Mouse (Mus musculus) stomach, embryonic 15.5 days (tissue): ENCODE results near the gene Fgd3. TPM values are rescaled to one million over a fixed set of nuclear protein-coding genes. Genes with fewer than 3 reads are reported as not detected.

Source experiments
- ATAC-seq: fragments of 200-750 bp; cut with Nextera tagmentation; 2 replicates; pipeline ENCODE4 v1.8.0; 2017; ENCODE audit warnings: low read depth, moderate number of reproducible peaks, moderate TSS enrichment; ENCODE audit not compliant: insufficient read depth, low FRiP score
- H3K27ac ChIP-seq: fragments of 300-500 bp; sonication (generic); 2 replicates; pipeline ENCODE4 v1.5.1; 2015; ENCODE audit warnings: mild to moderate bottlenecking, inconsistent platforms
- H3K27me3 ChIP-seq: fragments of 300-500 bp; sonication (generic); replicated peaks from 2 replicates; pipeline ENCODE4 v1.6.1; 2015; ENCODE audit warnings: inconsistent platforms
- H3K36me3 ChIP-seq: fragments of 300-500 bp; sonication (generic); 2 replicates; pipeline ENCODE4 v1.6.1; 2015; ENCODE audit warnings: inconsistent platforms
- H3K4me1 ChIP-seq: fragments of 300-500 bp; sonication (generic); 2 replicates; pipeline ENCODE4 v1.6.1; 2015; ENCODE audit warnings: inconsistent platforms
- H3K4me2 ChIP-seq: fragments of 300-500 bp; sonication (generic); 2 replicates; pipeline ENCODE4 v1.6.1; 2015; ENCODE audit warnings: mild to moderate bottlenecking, inconsistent platforms
- H3K4me3 ChIP-seq: fragments of 300-500 bp; sonication (generic); replicated peaks from 2 replicates; pipeline ENCODE4 v1.5.1; 2015; ENCODE audit warnings: inconsistent platforms
- H3K9ac ChIP-seq: fragments of 300-500 bp; sonication (generic); 2 replicates; pipeline ENCODE4 v1.6.1; 2015; ENCODE audit warnings: inconsistent platforms
- H3K9me3 ChIP-seq: fragments of 300-500 bp; sonication (generic); 2 replicates; pipeline ENCODE4 v1.6.1; 2016; ENCODE audit warnings: inconsistent platforms
- WGBS: fragments of 180-500 bp; shearing (Covaris S2); methylation state at CpG from one replicate; pipeline ENCODE4 v1.1.7; 2015; 5-methylcytosine and 5-hydroxymethylcytosine counted together
- polyA plus RNA-seq: library from polyadenylated mRNA; unstranded; fragments of >200 nt; fragmentation: Nextera tagmentation; extraction: Ambion mirVana; gene quantifications from 2 replicates; pipeline ENCODE4 v1.2.1, GENCODE M21; 2015

Gene Fgd3
- polyA plus RNA-seq, 1 experiment from 2014 or later, result 0.65 TPM

DNA sequence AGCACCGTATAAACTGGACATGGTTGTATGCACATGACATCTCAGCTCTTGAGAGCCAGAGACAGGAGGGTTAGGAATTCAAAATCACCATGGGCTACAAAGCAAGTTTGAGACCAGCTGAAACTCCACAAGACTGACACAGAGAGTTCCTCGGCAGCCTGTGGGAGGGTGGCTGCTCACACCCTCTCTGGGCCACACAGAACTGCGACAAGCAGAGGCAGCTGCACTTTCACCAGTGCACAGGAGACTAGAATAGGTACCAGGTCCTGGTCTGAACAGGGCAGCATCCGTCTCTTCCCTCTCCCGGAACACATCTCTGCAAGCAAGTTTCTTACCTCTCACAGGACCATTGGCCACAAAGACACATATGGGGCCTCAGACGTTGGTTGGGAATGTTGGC, 2.6 kb downstream of the Fgd3 start:
- Histone ChIP-seq H3K27ac (no peak overlapping the region), H3K9ac (no peak overlapping the region), H3K36me3 (no peaks in the 10 kb centered on the region), H3K4me3 (no peak overlapping the region), H3K4me2 (no peak overlapping the region), H3K9me3 (no peaks in the 10 kb centered on the region), H3K4me1 (peaks cover 6% of the 10 kb centered on the region), H3K27me3 (no peaks in the 10 kb centered on the region)
- ATAC-seq, result no peak
- WGBS, result 71% methylated on average over 6 of the region's 6 CpGs

DNA sequence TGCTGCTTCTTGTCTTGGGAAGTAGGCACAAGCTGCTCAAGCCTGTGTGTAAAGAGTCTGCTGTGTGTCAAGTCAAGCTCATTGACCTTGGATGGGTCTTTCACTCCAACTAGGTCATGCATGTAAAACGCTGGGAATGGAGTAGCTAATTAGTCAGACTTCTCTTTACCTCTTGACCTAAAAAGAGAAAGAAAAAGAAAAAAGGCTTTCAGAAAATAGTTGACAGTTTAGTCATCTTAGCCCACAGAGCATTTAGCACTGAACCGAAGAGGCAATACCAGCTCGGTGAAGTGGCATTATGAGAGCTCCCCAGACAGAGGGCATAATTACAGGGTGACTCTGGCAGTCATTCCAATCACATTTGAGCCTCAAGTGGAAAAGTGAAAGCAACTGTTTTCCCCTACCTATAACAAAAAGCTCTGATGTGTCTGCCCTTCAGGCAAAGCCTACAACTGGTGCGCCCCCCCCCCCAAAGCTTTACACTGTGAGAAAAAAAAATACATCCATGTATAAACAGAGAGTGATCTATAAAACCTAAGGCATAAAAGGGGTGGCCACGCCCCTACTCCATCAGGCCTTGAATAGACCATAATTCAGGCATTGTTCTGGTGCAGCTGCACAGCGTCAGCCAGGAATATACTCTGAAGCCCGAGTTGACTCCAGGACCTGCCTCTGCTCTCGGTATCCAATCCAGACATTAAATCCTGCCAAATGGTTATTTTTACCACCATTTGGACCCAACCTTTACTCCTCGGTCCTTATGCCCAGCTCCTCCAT, 3.5 kb downstream of the Fgd3 start:
- Histone ChIP-seq H3K27me3 (no peaks in the 10 kb centered on the region), H3K9ac (no peak overlapping the region), H3K9me3 (no peaks in the 10 kb centered on the region), H3K4me2 (no peak overlapping the region), H3K4me3 (no peak overlapping the region), H3K4me1 (peaks cover 6% of the 10 kb centered on the region), H3K27ac (no peak overlapping the region), H3K36me3 (no peaks in the 10 kb centered on the region)
- no peak for ATAC-seq
- WGBS, result 41% methylated on average over 9 of the region's 9 CpGs

DNA sequence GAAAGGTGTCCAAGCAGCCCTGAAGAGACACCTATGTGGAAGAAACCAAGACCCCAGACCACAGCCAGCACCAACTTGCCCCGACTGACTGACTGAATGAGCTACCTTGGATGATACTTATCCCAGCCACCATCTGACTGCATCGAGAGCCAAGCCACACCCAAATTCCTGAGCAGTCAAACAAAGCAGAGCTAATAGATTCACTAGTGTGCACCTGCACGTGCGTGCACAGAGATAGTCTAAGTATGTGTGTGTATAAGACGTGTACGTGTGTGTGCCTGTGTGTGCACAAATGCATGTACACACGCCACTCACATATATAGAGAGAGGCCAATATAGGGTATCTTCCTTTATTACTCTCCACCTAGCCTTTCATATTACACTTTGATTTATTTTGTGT, 8.5 kb downstream of the Fgd3 start:
- Histone ChIP-seq H3K9ac (no peak overlapping the region), H3K9me3 (no peaks in the 10 kb centered on the region), H3K27ac (no peak overlapping the region), H3K4me2 (no peak overlapping the region), H3K36me3 (no peaks in the 10 kb centered on the region), H3K27me3 (no peaks in the 10 kb centered on the region), H3K4me1 (peaks cover 8% of the 10 kb centered on the region), H3K4me3 (no peak overlapping the region)
- ATAC-seq, result no peak
- WGBS, result 60% methylated on average over 7 of the region's 7 CpGs

DNA sequence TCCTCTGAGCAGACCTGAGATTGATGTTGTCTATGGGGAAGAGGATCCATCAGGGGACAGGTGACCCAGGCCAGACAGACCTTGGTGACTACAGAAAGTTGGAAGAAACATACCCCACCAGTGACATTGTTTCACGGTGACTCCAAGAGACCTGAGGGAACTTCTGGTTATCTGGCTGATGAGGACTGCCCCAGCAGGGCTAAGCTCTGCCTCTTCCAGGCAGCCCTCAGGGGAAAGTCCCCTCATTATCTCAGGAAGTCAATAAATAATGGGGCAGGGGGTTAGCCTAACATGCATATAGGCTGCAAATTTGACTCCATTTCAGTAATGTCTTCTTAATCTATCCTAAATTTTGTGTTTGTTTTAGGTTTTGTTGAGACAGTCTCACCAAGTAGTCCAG, 10.6 kb downstream of the Fgd3 start:
- H3K27me3 ChIP-seq, result no peaks in the 10 kb centered on the region
- no peak overlapping the region for H3K4me2 ChIP-seq
- peaks cover 10% of the 10 kb centered on the region for H3K4me1 ChIP-seq
- 71% methylated on average over 1 of the region's 1 CpGs for WGBS
- no peak overlapping the region for H3K4me3 ChIP-seq
- H3K9me3 ChIP-seq, result no peaks in the 10 kb centered on the region
- ATAC-seq, result no peak
- H3K27ac ChIP-seq, result no peak overlapping the region; the same call in 1 of the 2 replicates
- no peaks in the 10 kb centered on the region for H3K36me3 ChIP-seq
- no peak overlapping the region for H3K9ac ChIP-seq

DNA sequence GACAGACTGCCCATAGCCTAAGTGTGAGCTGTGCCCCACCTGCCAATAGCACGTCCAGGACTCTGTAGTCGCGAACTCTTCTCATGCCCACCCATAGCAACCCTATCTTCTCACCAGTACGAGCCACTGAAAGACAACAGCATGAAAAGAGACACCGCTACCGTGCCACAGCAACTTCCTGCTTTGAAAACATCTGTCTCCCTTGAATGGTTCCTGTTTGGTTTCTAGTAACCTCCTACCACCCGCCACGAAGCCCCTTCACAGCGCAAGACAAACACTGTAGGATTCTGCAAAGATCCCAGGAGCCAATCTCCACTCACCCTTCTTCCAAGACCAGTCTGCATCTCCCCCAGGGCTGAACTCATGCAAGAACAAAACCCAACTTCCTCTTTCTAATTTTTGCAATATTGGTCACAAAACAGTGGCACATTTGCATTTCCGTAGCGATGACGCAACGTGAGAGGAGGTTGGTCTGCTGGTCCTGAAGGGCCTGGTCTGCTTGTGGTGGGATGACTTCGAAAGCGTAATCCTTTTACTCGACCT, 11.2 kb downstream of the Fgd3 start:
- Histone ChIP-seq H3K27ac (0 out of 2 replicates have a peak overlapping the region, but pooled peaks have one; percentile 83), H3K27me3 (no peaks in the 10 kb centered on the region), H3K9ac (no peak overlapping the region), H3K4me1 (peaks cover 10% of the 10 kb centered on the region), H3K4me2 (no peak overlapping the region), H3K4me3 (peak overlapping the region; percentile 6; the same call in 1 of the 2 replicates), H3K36me3 (no peaks in the 10 kb centered on the region), H3K9me3 (no peaks in the 10 kb centered on the region)
- no peak for ATAC-seq
- WGBS, result 76% methylated on average over 16 of the region's 16 CpGs

- Histone ChIP-seq H3K36me3 (no peaks in the 10 kb centered on the region), H3K4me3 (no peak overlapping the region), H3K9ac (no peak overlapping the region), H3K4me1 (peaks cover 10% of the 10 kb centered on the region), H3K27me3 (no peaks in the 10 kb centered on the region), H3K27ac (peak overlapping the region; percentile 83), H3K4me2 (0 out of 2 replicates have a peak overlapping the region, but pooled peaks have one; percentile 46), H3K9me3 (no peaks in the 10 kb centered on the region)
- WGBS, result 77% methylated on average over 4 of the region's 4 CpGs
- ATAC-seq, result no peak
These were observed 11.9 kb downstream of the Fgd3 start for GRCm38 (mm10) chr13:49308206-49308605.

DNA sequence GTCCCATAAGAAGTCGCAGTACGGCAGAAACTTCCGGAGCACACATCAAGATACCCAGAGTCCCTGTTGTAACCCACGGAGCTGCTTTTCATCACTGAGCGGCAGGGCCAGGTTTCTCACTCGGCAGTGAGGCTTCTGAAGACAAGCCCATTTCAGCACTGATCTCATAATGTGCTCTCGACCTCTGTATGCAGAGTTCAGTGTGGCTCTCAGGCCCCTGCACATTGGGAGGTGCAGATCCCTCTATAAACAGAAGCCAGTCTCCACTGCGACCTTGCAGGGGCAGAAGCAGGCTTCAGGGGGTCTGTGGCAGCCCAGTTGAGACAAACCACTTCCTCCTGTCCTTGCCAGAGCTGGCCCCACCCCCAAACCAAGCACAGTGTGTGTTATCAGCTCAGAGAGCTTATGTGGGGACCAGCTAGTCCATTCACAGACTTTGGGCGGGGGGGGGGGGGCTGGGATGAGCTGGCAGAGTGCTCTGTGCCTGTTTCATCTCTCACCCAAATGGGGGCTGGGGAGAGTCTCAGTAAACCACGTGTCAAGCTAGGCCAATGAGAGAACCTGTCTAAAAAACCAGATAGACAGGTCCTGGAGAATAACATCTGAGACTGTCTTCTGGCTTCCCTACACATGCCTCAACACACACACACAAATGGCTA, 12.7 kb downstream of the Fgd3 start:
- peak; percentile 83 for ATAC-seq
- peak overlapping the region; percentile 17; the same call in 1 of the 2 replicates for H3K4me3 ChIP-seq

DNA sequence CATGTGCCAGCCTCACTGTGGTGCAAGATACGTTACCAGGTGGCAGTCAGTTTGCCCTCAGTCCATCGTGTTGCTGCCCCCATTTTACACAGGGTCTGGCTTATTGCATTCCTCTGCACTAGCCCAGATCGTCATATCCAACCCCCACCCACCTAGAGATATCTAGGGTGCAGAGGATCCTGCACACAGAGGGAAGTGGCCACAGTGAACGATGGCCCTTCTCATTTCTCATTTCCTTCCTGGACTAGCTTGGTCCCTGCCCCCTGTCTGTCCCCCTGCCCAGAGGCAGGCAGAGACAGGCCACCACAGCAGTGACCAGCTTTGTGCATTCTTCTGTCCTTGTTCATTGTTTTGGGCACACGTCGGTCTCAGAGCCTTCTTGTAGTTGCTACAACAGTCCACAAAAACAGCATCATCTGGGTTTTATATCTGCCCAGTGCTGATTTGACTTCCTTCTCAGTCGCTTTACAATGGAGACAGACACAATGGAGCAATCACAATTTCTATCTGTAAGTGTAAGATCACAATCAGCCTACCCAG, 13.3 kb downstream of the Fgd3 start:
- no peak overlapping the region for H3K4me3 ChIP-seq
- peak overlapping the region; percentile 46; the same call in 1 of the 2 replicates for H3K4me2 ChIP-seq
- no peak for ATAC-seq
- 47% methylated on average over 7 of the region's 7 CpGs for WGBS
- peaks cover 10% of the 10 kb centered on the region for H3K4me1 ChIP-seq
- no peaks in the 10 kb centered on the region for H3K36me3 ChIP-seq
- no peaks in the 10 kb centered on the region for H3K27me3 ChIP-seq
- H3K9me3 ChIP-seq, result no peaks in the 10 kb centered on the region
- no peak overlapping the region for H3K9ac ChIP-seq
- H3K27ac ChIP-seq, result peak overlapping the region; percentile 83

More for the DNA sequence above, 12.7 kb downstream of the Fgd3 start:
- H3K9me3 ChIP-seq, result no peaks in the 10 kb centered on the region
- 10% methylated on average over 10 of the region's 10 CpGs for WGBS
- no peak overlapping the region for H3K9ac ChIP-seq
- H3K4me2 ChIP-seq, result peak overlapping the region; percentile 46
- peaks cover 10% of the 10 kb centered on the region for H3K4me1 ChIP-seq
- H3K36me3 ChIP-seq, result no peaks in the 10 kb centered on the region
- H3K27me3 ChIP-seq, result no peaks in the 10 kb centered on the region
- H3K27ac ChIP-seq, result peak overlapping the region; percentile 83

GRCm38 (mm10) chr13:49300771-49301170, 19.3 kb downstream of the Fgd3 start:
- Histone ChIP-seq H3K9ac (no peak overlapping the region), H3K27me3 (no peaks in the 10 kb centered on the region), H3K4me2 (no peak overlapping the region), H3K4me3 (no peak overlapping the region), H3K27ac (no peak overlapping the region), H3K9me3 (no peaks in the 10 kb centered on the region), H3K36me3 (no peaks in the 10 kb centered on the region), H3K4me1 (no peaks in the 10 kb centered on the region)
- no peak for ATAC-seq
- 72% methylated on average over 1 of the region's 1 CpGs for WGBS

DNA sequence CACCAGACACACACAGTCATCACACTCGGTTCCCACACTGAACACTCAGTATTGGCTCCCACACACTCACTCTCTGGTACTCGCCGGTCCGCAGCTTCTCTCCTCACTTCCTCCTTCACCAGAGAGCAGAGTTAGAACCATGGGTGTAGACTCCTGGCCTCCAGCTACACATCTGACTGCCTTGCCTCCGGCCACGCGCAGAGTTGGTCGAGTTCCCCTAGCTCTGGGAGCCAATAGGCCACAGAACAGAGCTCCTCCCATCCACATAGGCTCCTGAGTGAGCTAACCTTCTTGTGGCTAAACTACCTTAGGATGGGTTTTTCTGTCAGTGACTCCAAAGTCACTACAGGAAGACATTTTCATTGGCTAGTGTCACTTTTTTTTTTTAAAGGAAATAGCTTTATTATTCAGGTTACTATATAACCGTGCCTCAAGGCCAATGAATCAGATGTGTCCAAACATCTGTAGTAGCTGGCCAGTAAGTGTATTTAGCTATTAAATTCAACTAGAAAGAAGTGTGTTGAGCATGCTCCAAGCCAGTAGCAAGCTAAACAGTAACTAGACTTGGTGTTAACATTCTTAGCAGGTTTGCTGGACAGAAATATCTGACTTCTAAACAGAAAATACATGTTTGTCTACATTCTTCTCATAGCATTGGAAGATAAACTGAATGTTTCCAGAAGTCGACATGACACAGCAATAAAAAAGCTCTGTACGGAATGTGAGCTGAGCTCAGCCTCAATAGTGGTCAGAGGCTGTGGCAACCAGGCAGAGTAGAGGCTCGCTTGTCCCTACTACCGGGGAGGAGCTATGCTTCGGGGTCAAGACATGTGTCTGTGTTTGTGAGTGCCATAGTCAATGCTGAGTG, 21.4 kb downstream of the Fgd3 start:
- Histone ChIP-seq H3K27me3 (no peaks in the 10 kb centered on the region), H3K4me3 (no peak overlapping the region), H3K36me3 (no peaks in the 10 kb centered on the region), H3K4me1 (no peaks in the 10 kb centered on the region), H3K9ac (no peak overlapping the region), H3K4me2 (no peak overlapping the region), H3K27ac (0 out of 2 replicates have a peak overlapping the region, but pooled peaks have one; percentile 41), H3K9me3 (no peaks in the 10 kb centered on the region)
- ATAC-seq, result peak; percentile 43
- 59% methylated on average over 14 of the region's 14 CpGs for WGBS

GRCm38 (mm10) chr13:49296270-49296669, 23.8 kb downstream of the Fgd3 start:
- 81% methylated on average over 7 of the region's 7 CpGs for WGBS
- H3K27me3 ChIP-seq, result no peaks in the 10 kb centered on the region
- no peak for ATAC-seq
- no peak overlapping the region for H3K4me2 ChIP-seq
- H3K9ac ChIP-seq, result no peak overlapping the region
- no peak overlapping the region for H3K4me3 ChIP-seq
- H3K4me1 ChIP-seq, result no peaks in the 10 kb centered on the region
- no peaks in the 10 kb centered on the region for H3K9me3 ChIP-seq
- H3K36me3 ChIP-seq, result no peaks in the 10 kb centered on the region
- H3K27ac ChIP-seq, result no peak overlapping the region
